Mouse (Mus musculus): ENCODE results near the gene Tmc5. TPM values are rescaled to one million over a fixed set of nuclear protein-coding genes. Genes with fewer than 3 reads are reported as not detected.

The Tmc5 gene
- polyA plus RNA-seq, 1 experiment = 74.2 TPM

- Histone ChIP-seq H3K4me3 (ENCODE audit: control insufficient read depth, low read depth, low read length) (no peak overlapping the region), H3K4me1 (ENCODE audit: control insufficient read depth, insufficient read depth, low read length) (no peaks in the 10 kb centered on the region), H3K27ac (ENCODE audit: control insufficient read depth, insufficient read depth, low read depth, low read length) (no peak overlapping the region), H3K27me3 (ENCODE audit: control insufficient read depth, insufficient read depth, low read length) (no peaks in the 10 kb centered on the region), H3K36me3 (ENCODE audit: control insufficient read depth, insufficient read depth, low read length) (no peaks in the 10 kb centered on the region)
- TF ChIP-seq CTCF (IDR thresholded peaks at IDR 0.05; ENCODE audit: control insufficient read depth, insufficient read depth, insufficient replicate concordance, low read depth, low read length) = no peak
- no peak for TF ChIP-seq POLR2A (IDR thresholded peaks at IDR 0.05; ENCODE audit: control insufficient read depth, low read depth, low read length)
Measured at GRCm38 (mm10) chr7:118650891-118651290, 53.8 kb downstream of the Tmc5 start.

GRCm38 (mm10) chr7:118652572-118653295 lies 55.6 kb downstream of the Tmc5 start:
- no peak overlapping the region for H3K27ac ChIP-seq (ENCODE audit: control insufficient read depth, insufficient read depth, low read depth, low read length)
- TF ChIP-seq POLR2A (IDR thresholded peaks at IDR 0.05; ENCODE audit: control insufficient read depth, low read depth, low read length) (no peak), CTCF (IDR thresholded peaks at IDR 0.05; ENCODE audit: control insufficient read depth, insufficient read depth, insufficient replicate concordance, low read depth, low read length) (no peak)
- H3K4me1 ChIP-seq (ENCODE audit: control insufficient read depth, insufficient read depth, low read length) = no peaks in the 10 kb centered on the region
- H3K27me3 ChIP-seq (ENCODE audit: control insufficient read depth, insufficient read depth, low read length) = no peaks in the 10 kb centered on the region
- H3K4me3 ChIP-seq (ENCODE audit: control insufficient read depth, low read depth, low read length) = no peak overlapping the region
- no peaks in the 10 kb centered on the region for H3K36me3 ChIP-seq (ENCODE audit: control insufficient read depth, insufficient read depth, low read length)

GRCm38 (mm10) chr7:118656730-118657129 lies 59.6 kb downstream of the Tmc5 start:
- no peaks in the 10 kb centered on the region for H3K36me3 ChIP-seq (ENCODE audit: control insufficient read depth, insufficient read depth, low read length)
- no peaks in the 10 kb centered on the region for H3K27me3 ChIP-seq (ENCODE audit: control insufficient read depth, insufficient read depth, low read length)
- H3K4me1 ChIP-seq (ENCODE audit: control insufficient read depth, insufficient read depth, low read length) = no peaks in the 10 kb centered on the region
- TF ChIP-seq CTCF (IDR thresholded peaks at IDR 0.05; ENCODE audit: control insufficient read depth, insufficient read depth, insufficient replicate concordance, low read depth, low read length) = no peak
- TF ChIP-seq POLR2A (IDR thresholded peaks at IDR 0.05; ENCODE audit: control insufficient read depth, low read depth, low read length) = no peak
- H3K27ac ChIP-seq (ENCODE audit: control insufficient read depth, insufficient read depth, low read depth, low read length) = no peak overlapping the region
- H3K4me3 ChIP-seq (ENCODE audit: control insufficient read depth, low read depth, low read length) = no peak overlapping the region

- no peaks in the 10 kb centered on the region for H3K36me3 ChIP-seq (ENCODE audit: control insufficient read depth, insufficient read depth, low read length)
- no peak overlapping the region for H3K27ac ChIP-seq (ENCODE audit: control insufficient read depth, insufficient read depth, low read depth, low read length)
- no peaks in the 10 kb centered on the region for H3K27me3 ChIP-seq (ENCODE audit: control insufficient read depth, insufficient read depth, low read length)
- no peaks in the 10 kb centered on the region for H3K4me1 ChIP-seq (ENCODE audit: control insufficient read depth, insufficient read depth, low read length)
- H3K4me3 ChIP-seq (ENCODE audit: control insufficient read depth, low read depth, low read length) = no peak overlapping the region
- TF ChIP-seq CTCF (IDR thresholded peaks at IDR 0.05; ENCODE audit: control insufficient read depth, insufficient read depth, insufficient replicate concordance, low read depth, low read length) = no peak
- no peak for TF ChIP-seq POLR2A (IDR thresholded peaks at IDR 0.05; ENCODE audit: control insufficient read depth, low read depth, low read length)
Measured at GRCm38 (mm10) chr7:118667773-118668172, 70.7 kb downstream of the Tmc5 start.

- Histone ChIP-seq H3K36me3 (ENCODE audit: control insufficient read depth, insufficient read depth, low read length) (no peaks in the 10 kb centered on the region), H3K4me1 (ENCODE audit: control insufficient read depth, insufficient read depth, low read length) (no peaks in the 10 kb centered on the region), H3K4me3 (ENCODE audit: control insufficient read depth, low read depth, low read length) (no peak overlapping the region), H3K27me3 (ENCODE audit: control insufficient read depth, insufficient read depth, low read length) (no peaks in the 10 kb centered on the region), H3K27ac (ENCODE audit: control insufficient read depth, insufficient read depth, low read depth, low read length) (no peak overlapping the region)
- TF ChIP-seq CTCF (IDR thresholded peaks at IDR 0.05; ENCODE audit: control insufficient read depth, insufficient read depth, insufficient replicate concordance, low read depth, low read length) (no peak), POLR2A (IDR thresholded peaks at IDR 0.05; ENCODE audit: control insufficient read depth, low read depth, low read length) (no peak)
Measured at GRCm38 (mm10) chr7:118670142-118670541, 73.0 kb downstream of the Tmc5 start.

- no peak overlapping the region for H3K27ac ChIP-seq (ENCODE audit: control insufficient read depth, insufficient read depth, low read depth, low read length)
- H3K4me1 ChIP-seq (ENCODE audit: control insufficient read depth, insufficient read depth, low read length) = no peaks in the 10 kb centered on the region
- TF ChIP-seq CTCF (IDR thresholded peaks at IDR 0.05; ENCODE audit: control insufficient read depth, insufficient read depth, insufficient replicate concordance, low read depth, low read length) = no peak
- no peaks in the 10 kb centered on the region for H3K27me3 ChIP-seq (ENCODE audit: control insufficient read depth, insufficient read depth, low read length)
- H3K4me3 ChIP-seq (ENCODE audit: control insufficient read depth, low read depth, low read length) = no peak overlapping the region
- H3K36me3 ChIP-seq (ENCODE audit: control insufficient read depth, insufficient read depth, low read length) = no peaks in the 10 kb centered on the region
Measured at GRCm38 (mm10) chr7:118676826-118677225, 79.7 kb downstream of the Tmc5 start.

GRCm38 (mm10) chr7:118688199-118688598 lies 91.1 kb downstream of the Tmc5 start:
- no peak overlapping the region for H3K27ac ChIP-seq (ENCODE audit: control insufficient read depth, insufficient read depth, low read depth, low read length)
- TF ChIP-seq CTCF (IDR thresholded peaks at IDR 0.05; ENCODE audit: control insufficient read depth, insufficient read depth, insufficient replicate concordance, low read depth, low read length) = peak; percentile 54; the same call in 1 of the 2 replicates
- no peak for TF ChIP-seq POLR2A (IDR thresholded peaks at IDR 0.05; ENCODE audit: control insufficient read depth, low read depth, low read length)
- H3K4me3 ChIP-seq (ENCODE audit: control insufficient read depth, low read depth, low read length) = no peak overlapping the region
- no peaks in the 10 kb centered on the region for H3K27me3 ChIP-seq (ENCODE audit: control insufficient read depth, insufficient read depth, low read length)
- H3K4me1 ChIP-seq (ENCODE audit: control insufficient read depth, insufficient read depth, low read length) = no peaks in the 10 kb centered on the region
- peaks cover 8% of the 10 kb centered on the region for H3K36me3 ChIP-seq (ENCODE audit: control insufficient read depth, insufficient read depth, low read length)
